Mouse (Mus musculus) adrenal gland, postnatal 36 days (tissue): ENCODE measurements around the gene Ccdc33. TPM values are rescaled to one million over a fixed set of nuclear protein-coding genes. Genes with fewer than 3 reads are reported as not detected.

ENCODE experiments used
- DNase-seq, 2 experiments: peaks; one replicate each; pipeline ENCODE4 v3.0.0; 2021; ENCODE audit warnings: mixed read lengths in 1 of 2
- long read RNA-seq, 2 experiments: library from polyadenylated mRNA; stranded (forward); transcript quantifications; one replicate each; pipeline ENCODE4 v2.0.0; 2021; ENCODE audit warnings: borderline sequencing depth in 2 of 2
- total RNA-seq, 2 experiments: library from RNA; stranded (reverse); gene quantifications; 2 replicates each; pipeline ENCODE4 v1.2.3; 2021

The Ccdc33 gene
- total RNA-seq: under 1 TPM in 1 of 2 experiments, not detected in 1; 0.99 TPM
- long read RNA-seq, experiment 1, partial matches to known transcripts: 0 of 1 reads
- long read RNA-seq, experiment 1, other reads (novel, unspliced or antisense): 1 of 1 reads
- long read RNA-seq, experiment 2: 0 reads

- no peak for DNase-seq
Measured at GRCm38 (mm10) chr9:58118671-58119070, at the start of gene Ccdc33. Ccdc33 (minus strand) TSS chr9:58118823.

- DNase-seq: no peak
Measured at GRCm38 (mm10) chr9:58165779-58166178, 47.2 kb upstream of the Ccdc33 start.

DNA sequence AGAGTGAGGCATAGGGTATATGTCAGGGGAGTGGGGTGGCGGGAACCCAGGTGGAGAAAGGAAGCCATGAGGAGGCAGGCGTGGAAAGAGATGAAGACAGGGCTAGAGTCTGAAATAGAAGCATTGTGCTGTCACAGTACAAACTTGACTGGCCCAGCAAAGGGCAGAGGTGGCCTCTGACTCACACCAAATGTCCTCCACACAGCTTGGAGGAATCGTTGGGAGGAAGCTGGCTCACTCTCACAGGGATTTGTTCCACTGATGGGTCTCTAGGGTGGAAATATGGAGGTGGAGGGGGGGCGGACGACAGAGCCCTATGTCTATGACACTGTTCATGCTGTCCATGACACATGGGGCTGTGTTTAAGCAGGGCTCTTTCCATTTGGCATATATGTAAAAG lies 44.5 kb upstream of the Ccdc33 start:
- DNase-seq: peak; percentile 71

DNA sequence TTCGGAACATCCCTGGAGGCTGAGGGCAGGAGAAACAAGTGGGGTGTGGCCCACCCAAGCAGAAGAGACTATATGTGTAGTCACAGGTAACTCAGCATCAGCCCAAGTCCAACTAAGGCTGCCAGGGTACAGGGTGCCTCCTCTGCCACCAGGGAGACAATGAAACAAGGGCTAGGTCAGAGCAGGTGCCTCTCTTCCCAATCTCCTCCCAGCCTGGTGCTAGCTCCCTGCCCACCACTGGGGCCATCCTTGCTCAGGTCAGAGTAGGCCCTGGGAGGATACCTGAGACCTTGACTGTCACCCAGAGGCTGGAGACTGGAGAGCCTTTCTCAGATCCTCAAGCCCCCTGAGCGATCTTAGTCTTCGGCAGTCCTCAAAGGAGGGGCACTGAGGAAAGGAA lies 43.5 kb upstream of the Ccdc33 start:
- DNase-seq: no peak

GRCm38 (mm10) chr9:58160315-58160714 lies 41.7 kb upstream of the Ccdc33 start:
- no peak for DNase-seq

- no peak for DNase-seq
Measured at GRCm38 (mm10) chr9:58159855-58160254, 41.2 kb upstream of the Ccdc33 start.

GRCm38 (mm10) chr9:58158541-58159311 lies 40.1 kb upstream of the Ccdc33 start:
- DNase-seq: no peak

GRCm38 (mm10) chr9:58157838-58158237 lies 39.2 kb upstream of the Ccdc33 start:
- no peak for DNase-seq

DNA sequence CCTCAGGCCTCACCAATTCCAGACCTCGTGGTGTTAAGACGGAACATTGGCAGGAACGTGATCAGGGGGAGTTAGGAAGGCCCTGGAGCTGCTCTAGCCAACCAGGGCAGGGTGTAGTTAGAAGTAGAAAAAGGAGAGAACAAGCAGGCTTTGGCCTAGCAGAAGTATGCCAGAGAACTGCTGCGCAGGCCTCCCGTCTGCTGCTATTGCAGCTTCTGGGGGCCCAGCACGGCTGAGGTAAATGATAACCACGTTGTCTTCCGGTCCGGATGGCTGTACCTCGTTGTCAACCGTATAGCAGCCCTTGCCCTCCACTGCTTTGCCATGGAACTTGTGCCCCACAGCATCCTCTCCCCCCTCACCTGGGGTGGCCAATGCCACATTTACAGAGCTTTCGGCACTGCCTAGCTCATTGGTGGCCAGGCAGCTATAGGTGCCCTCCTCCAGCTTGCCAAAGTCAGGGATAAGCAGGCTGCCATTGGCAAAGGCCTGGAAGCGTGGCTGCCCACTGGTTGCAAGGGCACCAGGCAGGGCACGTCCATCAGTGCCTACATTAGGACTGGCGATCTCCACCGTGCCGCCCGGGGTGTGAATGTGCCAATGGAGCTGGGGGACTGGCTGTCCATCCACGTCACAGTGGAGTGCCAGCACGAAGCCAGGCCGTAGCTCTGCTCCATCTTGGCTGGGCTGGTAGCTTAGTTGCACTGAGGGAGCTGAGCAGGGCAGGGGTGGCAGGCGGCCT lies 38.4 kb upstream of the Ccdc33 start:
- no peak for DNase-seq

DNA sequence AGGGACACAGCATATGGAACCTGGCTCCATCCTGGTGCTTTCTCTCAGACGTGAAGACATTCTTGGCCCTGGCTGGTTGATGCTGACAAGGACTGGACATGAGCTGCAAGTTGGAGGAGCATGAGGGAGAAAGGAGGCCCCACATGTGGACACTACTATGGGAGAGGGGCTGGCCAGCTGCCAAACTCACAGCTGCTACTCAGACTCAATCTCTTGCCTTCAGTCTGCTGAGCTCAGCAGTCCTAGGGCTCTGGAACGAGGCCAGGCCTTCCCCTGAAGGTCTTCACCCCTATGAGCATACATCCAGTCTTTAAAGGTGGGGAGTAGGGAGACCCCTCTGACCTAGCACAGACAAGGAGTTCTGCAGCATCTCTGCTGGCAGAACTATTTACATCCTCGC lies 36.7 kb upstream of the Ccdc33 start:
- DNase-seq: peak; percentile 23 to 32

- DNase-seq: no peak
Measured at GRCm38 (mm10) chr9:58153095-58153494, 34.5 kb upstream of the Ccdc33 start.

GRCm38 (mm10) chr9:58150733-58151361 lies 32.2 kb upstream of the Ccdc33 start:
- DNase-seq: peak in 1 of 2 experiments; percentile 39

- DNase-seq: peak in 1 of 2 experiments; percentile 54
Measured at GRCm38 (mm10) chr9:58148806-58149205, 30.2 kb upstream of the Ccdc33 start.

DNA sequence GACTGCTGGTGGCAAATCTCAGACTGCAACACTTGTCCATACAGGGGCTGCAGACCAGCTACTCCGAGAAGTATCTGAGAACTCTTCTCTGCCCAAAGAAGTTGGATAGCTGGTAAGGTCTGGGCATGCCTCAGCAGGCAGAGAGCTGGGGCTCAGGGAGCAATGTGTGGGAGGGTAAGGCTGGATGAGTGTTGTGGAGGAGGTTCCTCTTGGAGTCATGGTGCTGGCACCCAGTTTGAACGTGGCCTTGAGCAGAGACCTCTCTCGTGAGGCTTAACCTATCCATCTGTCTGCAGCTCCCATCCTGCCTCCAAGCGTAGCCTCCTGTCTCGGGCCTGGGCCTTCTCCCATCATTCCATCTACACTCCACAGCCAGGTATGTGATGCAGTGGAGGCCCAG lies 26.8 kb upstream of the Ccdc33 start:
- DNase-seq: no peak

DNA sequence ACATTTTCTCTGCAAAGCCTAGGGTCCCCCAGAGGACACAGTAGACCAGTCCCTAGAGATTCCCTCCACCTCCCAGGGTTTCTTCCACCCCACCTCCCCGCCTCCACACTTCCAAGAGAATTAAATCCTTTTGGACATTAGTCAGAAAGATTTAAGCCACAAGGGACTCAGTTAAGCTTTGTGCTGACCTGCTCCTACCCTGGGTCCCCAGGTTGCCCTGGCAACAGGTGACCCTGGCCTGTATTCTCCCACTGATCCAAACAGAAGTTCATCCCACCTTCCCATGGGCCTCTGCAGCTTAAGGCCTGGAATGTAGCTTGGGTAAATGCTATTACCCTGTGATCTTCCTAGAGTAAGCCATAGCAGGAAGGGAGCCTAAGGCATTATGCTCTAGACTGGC lies 26.0 kb upstream of the Ccdc33 start:
- DNase-seq: no peak

DNA sequence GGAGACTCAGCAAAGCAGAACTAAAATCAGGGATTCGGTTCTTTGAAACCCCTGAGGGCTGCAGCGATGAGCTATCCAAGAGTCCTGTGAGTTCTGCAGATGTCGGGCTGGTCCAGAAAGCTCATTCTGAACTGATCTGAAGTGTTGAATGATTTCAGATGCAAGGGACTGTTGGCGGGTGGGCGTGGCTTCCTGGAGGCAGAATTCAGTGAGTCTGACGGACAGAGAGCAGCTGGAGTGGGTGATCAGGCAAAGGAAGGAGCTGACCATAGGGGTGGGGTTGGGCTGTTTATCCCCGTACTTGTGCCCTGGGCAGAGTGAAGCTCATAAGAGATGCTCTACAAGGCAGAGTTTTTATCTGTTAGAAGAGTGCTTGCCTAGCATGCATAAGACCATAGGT lies 24.8 kb upstream of the Ccdc33 start:
- no peak for DNase-seq

GRCm38 (mm10) chr9:58139947-58140346 lies 21.3 kb upstream of the Ccdc33 start:
- peak; percentile 33 to 43 for DNase-seq

GRCm38 (mm10) chr9:58135921-58136321 lies 17.3 kb upstream of the Ccdc33 start:
- DNase-seq: peak; percentile 27 to 28

- no peak for DNase-seq
Measured at GRCm38 (mm10) chr9:58134906-58135305, 16.3 kb upstream of the Ccdc33 start.

GRCm38 (mm10) chr9:58133893-58134884 lies 15.6 kb upstream of the Ccdc33 start:
- DNase-seq: no peak

- DNase-seq: no peak
Measured at GRCm38 (mm10) chr9:58131735-58132134, 13.1 kb upstream of the Ccdc33 start.

- no peak for DNase-seq
Measured at GRCm38 (mm10) chr9:58130909-58131308, 12.3 kb upstream of the Ccdc33 start.
